Mouse (Mus musculus) hindbrain, embryonic 14.5 days (tissue): ENCODE measurements around the gene Mettl25. TPM values are rescaled to one million over a fixed set of nuclear protein-coding genes. Genes with fewer than 3 reads are reported as not detected.

Experiments
- ATAC-seq: fragments of 200-750 bp; cut with Nextera tagmentation; 2 replicates; pipeline ENCODE4 v1.8.0; 2017; ENCODE audit warnings: moderate number of reproducible peaks, mild to moderate bottlenecking, moderate TSS enrichment, moderate library complexity; ENCODE audit not compliant: low FRiP score
- DNase-seq: peaks from one replicate; pipeline ENCODE4 v3.0.0-alpha.2; 2015; ENCODE audit warnings: low spot score
- H3K27ac ChIP-seq: fragments of 300-500 bp; sonication (generic); 2 replicates; pipeline ENCODE4 v1.5.1; 2014; ENCODE audit warnings: mild to moderate bottlenecking, moderate library complexity
- H3K27me3 ChIP-seq: fragments of 300-500 bp; sonication (generic); 2 replicates; pipeline ENCODE4 v1.6.1; 2014; ENCODE audit warnings: mild to moderate bottlenecking, low read length, mixed read lengths; ENCODE audit not compliant: control insufficient read depth, insufficient read depth
- H3K36me3 ChIP-seq: fragments of 300-500 bp; sonication (generic); replicated peaks from 2 replicates; pipeline ENCODE4 v1.6.1; 2014; ENCODE audit not compliant: control insufficient read depth, insufficient read depth
- H3K4me1 ChIP-seq: fragments of 300-500 bp; sonication (generic); replicated peaks from 2 replicates; pipeline ENCODE4 v1.6.1; 2014; ENCODE audit warnings: antibody characterized with exemption, low read length, mixed read lengths; ENCODE audit not compliant: control insufficient read depth, insufficient read depth
- H3K4me2 ChIP-seq: fragments of 300-500 bp; sonication (generic); replicated peaks from 2 replicates; pipeline ENCODE4 v1.6.1; 2014; ENCODE audit warnings: mild to moderate bottlenecking, moderate library complexity
- H3K4me3 ChIP-seq: fragments of 300-500 bp; sonication (generic); replicated peaks from 2 replicates; pipeline ENCODE4 v1.5.1; 2014; ENCODE audit warnings: mild to moderate bottlenecking, low read length
- H3K9ac ChIP-seq: fragments of 300-500 bp; sonication (generic); 2 replicates; pipeline ENCODE4 v1.6.1; 2014
- H3K9me3 ChIP-seq: fragments of 300-500 bp; sonication (generic); 2 replicates; pipeline ENCODE4 v1.6.1; 2016; ENCODE audit warnings: low read length; ENCODE audit not compliant: control insufficient read depth
- WGBS: fragments of 180-500 bp; shearing (Covaris S2); extraction: QIAGEN DNeasy Blood & Tissue Kit; methylation state at CpG from one replicate; pipeline ENCODE4 v1.1.7; 2014; 5-methylcytosine and 5-hydroxymethylcytosine counted together
- polyA plus RNA-seq: library from polyadenylated mRNA; unstranded; fragments of >200 nt; fragmentation: Nextera tagmentation; extraction: Ambion mirVana; gene quantifications from 2 replicates; pipeline ENCODE4 v1.2.1, GENCODE M21; 2014

The Mettl25 gene
- polyA plus RNA-seq, 1 experiment from 2014 or later, result 17.8 TPM

- H3K36me3 ChIP-seq, result no peaks in the 10 kb centered on the region
- no peak for DNase-seq
- no peak overlapping the region for H3K4me3 ChIP-seq
- H3K9ac ChIP-seq, result no peak overlapping the region
- no peak for ATAC-seq
- H3K9me3 ChIP-seq, result no peaks in the 10 kb centered on the region
- WGBS, result 86% methylated on average over 6 of the region's 6 CpGs
- H3K4me1 ChIP-seq, result no peaks in the 10 kb centered on the region
- H3K27ac ChIP-seq, result no peak overlapping the region
- H3K4me2 ChIP-seq, result no peak overlapping the region
- no peaks in the 10 kb centered on the region for H3K27me3 ChIP-seq
Measured at GRCm38 (mm10) chr10:105801147-105801546, 40.0 kb downstream of the Mettl25 start.

- H3K4me1 ChIP-seq, result no peaks in the 10 kb centered on the region
- DNase-seq, result no peak
- 0 out of 2 replicates have a peak, but pooled peaks cover 4% of the 10 kb centered on the region for H3K36me3 ChIP-seq
- no peaks in the 10 kb centered on the region for H3K9me3 ChIP-seq
- no peak overlapping the region for H3K9ac ChIP-seq
- H3K4me2 ChIP-seq, result no peak overlapping the region
- H3K4me3 ChIP-seq, result no peak overlapping the region
- 84% methylated on average over 8 of the region's 8 CpGs for WGBS
- no peak overlapping the region for H3K27ac ChIP-seq
- no peak for ATAC-seq
- no peaks in the 10 kb centered on the region for H3K27me3 ChIP-seq
Measured at GRCm38 (mm10) chr10:105797250-105797924, 43.8 kb downstream of the Mettl25 start.

DNA sequence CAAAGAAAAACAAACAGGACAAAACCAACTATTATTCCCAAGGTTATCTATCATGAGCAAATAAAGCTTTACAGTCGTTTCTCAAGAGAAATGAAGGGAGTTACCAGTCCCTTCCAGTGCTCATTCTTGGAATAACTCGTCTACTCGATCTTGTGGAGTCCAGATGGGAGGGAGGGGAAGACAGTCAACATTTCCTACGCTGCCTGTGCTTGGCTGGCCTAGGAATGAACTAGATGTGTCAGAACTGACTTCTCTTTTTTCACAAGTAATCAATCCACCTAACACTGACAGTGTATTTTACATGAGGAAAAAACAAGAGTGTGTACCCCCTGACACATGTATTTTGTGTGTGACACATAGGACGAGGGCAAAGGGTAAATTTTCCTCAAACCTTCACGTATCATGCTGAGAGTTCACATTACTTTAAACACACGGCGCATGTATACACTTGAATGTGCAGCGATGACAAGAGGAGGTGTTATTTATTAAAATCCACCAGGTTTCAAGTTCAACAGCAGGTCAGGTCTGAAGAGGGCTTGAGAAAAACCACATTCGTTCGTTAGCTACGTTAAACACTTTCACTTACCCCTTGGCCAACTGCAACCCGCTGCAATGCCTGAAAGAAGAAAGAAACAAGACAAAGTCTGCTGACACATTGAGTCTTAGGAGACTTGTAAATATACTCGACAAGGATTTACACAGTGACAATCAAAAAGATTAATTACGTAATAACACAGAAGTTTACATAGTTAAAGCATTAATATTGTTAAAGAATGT lies 47.2 kb downstream of the Mettl25 start:
- Histone ChIP-seq H3K4me2 (no peak overlapping the region), H3K4me3 (no peak overlapping the region), H3K27me3 (no peaks in the 10 kb centered on the region), H3K36me3 (0 out of 2 replicates have a peak, but pooled peaks cover 4% of the 10 kb centered on the region), H3K27ac (no peak overlapping the region), H3K9me3 (no peaks in the 10 kb centered on the region), H3K4me1 (no peaks in the 10 kb centered on the region), H3K9ac (no peak overlapping the region)
- WGBS, result 79% methylated on average over 15 of the region's 15 CpGs
- ATAC-seq (no peak), DNase-seq (no peak)

DNA sequence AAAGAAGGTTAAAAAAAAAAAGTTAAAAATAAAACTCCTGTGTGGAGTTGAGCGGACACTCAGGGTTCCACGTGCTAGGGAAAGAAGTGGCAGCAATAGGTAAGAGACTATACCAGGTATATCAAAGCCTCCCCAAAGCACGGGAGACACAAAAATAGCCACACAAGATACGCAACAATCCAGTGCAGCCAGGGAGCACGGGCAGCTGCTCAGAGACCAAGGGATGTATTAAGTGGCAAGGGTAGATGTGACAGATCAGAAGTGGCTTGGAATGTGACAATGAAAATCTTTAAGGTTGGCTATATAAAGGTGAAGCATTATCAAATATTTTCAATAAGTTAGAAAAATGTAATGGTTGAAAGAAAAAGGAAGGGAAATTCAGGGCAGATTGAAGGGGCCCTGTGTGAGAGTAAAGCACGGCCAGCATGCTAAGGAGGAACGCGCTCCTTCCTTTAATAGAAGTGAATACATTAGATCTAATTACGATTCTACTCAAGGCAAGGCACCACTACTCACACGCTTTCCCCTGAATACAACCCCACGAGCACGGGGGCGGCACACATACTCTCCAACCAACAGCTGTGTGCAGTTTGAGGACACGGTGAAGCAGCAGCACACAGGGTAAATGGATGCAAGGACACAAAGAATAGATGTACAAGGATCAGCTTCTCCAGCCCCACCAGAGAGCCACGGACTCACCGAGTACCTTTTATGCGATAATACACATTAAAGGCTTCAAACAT lies 52.3 kb downstream of the Mettl25 start:
- H3K27ac ChIP-seq, result peak overlapping the region; percentile 69
- DNase-seq, result peak; percentile 45
- 51% methylated on average over 17 of the region's 17 CpGs for WGBS

GRCm38 (mm10) chr10:105783766-105784165 lies 57.4 kb downstream of the Mettl25 start:
- Histone ChIP-seq H3K4me1 (no peaks in the 10 kb centered on the region), H3K27ac (no peak overlapping the region), H3K9ac (no peak overlapping the region), H3K27me3 (no peaks in the 10 kb centered on the region), H3K4me2 (no peak overlapping the region), H3K9me3 (no peaks in the 10 kb centered on the region), H3K4me3 (no peak overlapping the region), H3K36me3 (no peaks in the 10 kb centered on the region)
- 84% methylated on average over 8 of the region's 8 CpGs for WGBS
- ATAC-seq (no peak), DNase-seq (no peak)

More for the DNA sequence above, 52.3 kb downstream of the Mettl25 start:
- H3K36me3 ChIP-seq, result 0 out of 2 replicates have a peak, but pooled peaks cover 2% of the 10 kb centered on the region
- no peaks in the 10 kb centered on the region for H3K27me3 ChIP-seq
- no peaks in the 10 kb centered on the region for H3K4me1 ChIP-seq
- no peaks in the 10 kb centered on the region for H3K9me3 ChIP-seq
- no peak overlapping the region for H3K4me2 ChIP-seq
- H3K9ac ChIP-seq, result no peak overlapping the region
- ATAC-seq, result peak; percentile 86; the same call in 1 of the 2 replicates
- no peak overlapping the region for H3K4me3 ChIP-seq

- Histone ChIP-seq H3K4me3 (no peak overlapping the region), H3K9ac (no peak overlapping the region), H3K27me3 (no peaks in the 10 kb centered on the region), H3K9me3 (no peaks in the 10 kb centered on the region), H3K4me1 (no peaks in the 10 kb centered on the region), H3K4me2 (no peak overlapping the region), H3K36me3 (no peaks in the 10 kb centered on the region), H3K27ac (no peak overlapping the region)
- peak; percentile 86 for DNase-seq
- peak; percentile 90 for ATAC-seq
- 17% methylated on average over 6 of the region's 6 CpGs for WGBS
Measured at GRCm38 (mm10) chr10:105774382-105774781, 66.8 kb downstream of the Mettl25 start.

DNA sequence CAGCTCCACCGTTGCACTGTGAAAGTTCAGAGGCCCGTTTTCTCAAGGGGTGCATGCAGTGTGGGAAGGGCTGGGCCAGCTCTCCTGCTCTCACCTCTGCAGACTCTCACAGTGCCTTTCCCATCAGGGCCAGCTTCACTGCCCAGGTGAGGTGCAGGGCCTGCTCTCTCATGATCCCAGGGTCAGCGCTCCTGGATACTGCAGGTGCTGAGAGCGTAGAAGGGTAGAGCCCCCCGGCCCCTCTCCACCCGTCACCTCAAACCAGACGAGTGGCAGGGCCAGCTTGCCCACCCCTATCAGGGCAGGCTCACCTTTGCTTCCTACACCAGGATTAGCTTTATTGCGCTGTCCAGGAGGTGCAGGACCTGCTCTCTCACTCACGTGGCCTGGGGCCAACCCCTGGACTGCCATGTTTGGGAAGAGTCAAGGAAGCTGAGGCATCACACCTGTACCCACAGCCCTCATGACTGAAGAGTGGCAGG lies 68.3 kb downstream of the Mettl25 start:
- Histone ChIP-seq H3K27ac (no peak overlapping the region), H3K4me1 (no peaks in the 10 kb centered on the region), H3K27me3 (no peaks in the 10 kb centered on the region), H3K9me3 (no peaks in the 10 kb centered on the region), H3K9ac (no peak overlapping the region), H3K36me3 (no peaks in the 10 kb centered on the region), H3K4me2 (no peak overlapping the region), H3K4me3 (no peak overlapping the region)
- ATAC-seq, result peak; percentile 28; the same call in 1 of the 2 replicates
- 94% methylated on average over 9 of the region's 9 CpGs for WGBS
- DNase-seq, result no peak

- no peaks in the 10 kb centered on the region for H3K36me3 ChIP-seq
- ATAC-seq (no peak), DNase-seq (no peak)
- H3K4me3 ChIP-seq, result no peak overlapping the region
- no peaks in the 10 kb centered on the region for H3K4me1 ChIP-seq
- H3K4me2 ChIP-seq, result no peak overlapping the region
- no peaks in the 10 kb centered on the region for H3K27me3 ChIP-seq
- 84% methylated on average over 2 of the region's 2 CpGs for WGBS
- no peaks in the 10 kb centered on the region for H3K9me3 ChIP-seq
- no peak overlapping the region for H3K9ac ChIP-seq
- no peak overlapping the region for H3K27ac ChIP-seq
Measured at GRCm38 (mm10) chr10:105763959-105764358, 77.2 kb downstream of the Mettl25 start.

GRCm38 (mm10) chr10:105760460-105760859 lies 80.7 kb downstream of the Mettl25 start:
- no peak overlapping the region for H3K4me2 ChIP-seq
- no peak overlapping the region for H3K27ac ChIP-seq
- 0 out of 2 replicates have a peak, but pooled peaks have one; percentile 31 for ATAC-seq
- H3K36me3 ChIP-seq, result no peaks in the 10 kb centered on the region
- no peaks in the 10 kb centered on the region for H3K9me3 ChIP-seq
- no peaks in the 10 kb centered on the region for H3K4me1 ChIP-seq
- DNase-seq, result no peak
- H3K4me3 ChIP-seq, result no peak overlapping the region
- no peaks in the 10 kb centered on the region for H3K27me3 ChIP-seq
- 45% methylated on average over 2 of the region's 2 CpGs for WGBS
- no peak overlapping the region for H3K9ac ChIP-seq
